Comparison of ENCODE assay signal across 11 mouse cellular contexts in the genomic region with DNA sequence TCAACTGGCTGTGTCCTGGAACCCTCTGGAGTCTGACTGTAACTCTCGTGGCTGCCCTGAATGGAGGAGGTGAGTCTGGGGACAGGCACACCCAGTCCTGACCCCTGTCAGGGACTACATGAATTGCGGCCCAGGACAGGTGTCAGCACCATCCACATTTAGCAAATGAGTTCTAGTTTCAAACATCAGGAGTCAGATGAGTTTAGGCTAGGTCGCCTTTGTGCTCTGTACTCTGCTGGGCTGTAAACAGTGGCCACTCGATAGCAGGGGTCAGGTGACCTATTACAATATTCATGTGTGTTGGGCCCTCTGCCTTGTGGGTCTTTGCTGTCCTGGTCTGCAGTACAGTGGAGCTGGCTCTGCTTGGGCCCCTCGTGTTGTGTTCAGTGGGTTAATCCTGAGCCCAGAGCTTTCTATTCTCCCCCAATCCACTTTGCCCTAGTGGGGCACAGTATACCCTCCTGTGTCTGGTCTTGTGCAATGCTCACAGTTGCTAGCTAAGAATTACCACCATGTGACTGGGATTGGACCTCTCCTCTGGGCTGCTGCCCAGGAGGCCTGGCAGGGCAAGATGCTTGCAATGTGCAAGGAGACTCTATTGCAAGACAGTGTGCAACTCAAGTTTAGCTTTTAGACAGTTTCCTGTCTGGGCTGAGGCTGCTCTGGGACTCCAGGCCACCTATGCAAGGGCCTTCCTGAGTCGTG. TPM values are rescaled to one million over a fixed set of nuclear protein-coding genes. Genes with fewer than 3 reads are reported as not detected.
A peak's percentile ranks its signal among the peaks of the same experiment; 100 is the strongest.
DNase-seq lines count a peak whose midpoint lies in the region; ATAC-seq and TF ChIP-seq lines count a peak whose summit lies in the region.
"Had no signal": no experiment of that assay in that cellular context is flagged by ENCODE, and none has a peak within 500 bp of the region (broad histone marks: within the 10 kb centered on the region; RNA-seq: fewer than 3 reads in every experiment).

No protein-coding gene starts in this region.

- intact Hi-C loops in heart, adult 2 months (cut with DNase I), result loop anchor here (5.0 kb wide), 1 partner anchor 44 kb away; no protein-coding TSS in a partner anchor

- H3K9ac ChIP-seq in heart, adult 2 months (ENCODE audit: low read depth, low read length), result no peak overlapping the region
- H3K9ac ChIP-seq in heart, embryonic 12.5 days, result no peak overlapping the region
- H3K9ac ChIP-seq in heart, embryonic 14.5 days (ENCODE audit: low read length), result no peak overlapping the region

- peak; percentile 64 to 81 for DNase-seq in heart, adult 2 months
- peak; percentile 98 for DNase-seq in adipocyte (ENCODE audit: low spot score)
- DNase-seq in lung, adult 2 months, result peak; percentile 41
- DNase-seq in frontal cortex, postnatal 10 days (ENCODE audit: low spot score in 2 of 2), result no peak
- DNase-seq in hindbrain, embryonic 10.5 days (ENCODE audit: low spot score), result no peak
- DNase-seq: cerebellum, adult 2 months had no signal

- H3K36me3 ChIP-seq in heart, adult 2 months (ENCODE audit: control insufficient read depth, insufficient read depth, low read length), result no peaks in the 10 kb centered on the region
- no peaks in the 10 kb centered on the region for H3K36me3 ChIP-seq in heart, embryonic 12.5 days
- H3K36me3 ChIP-seq in heart, embryonic 14.5 days (ENCODE audit: control insufficient read depth, insufficient read depth, low read length), result no peaks in the 10 kb centered on the region
- no peaks in the 10 kb centered on the region for H3K36me3 ChIP-seq in hindbrain, embryonic 10.5 days
- H3K36me3 ChIP-seq: midbrain, embryonic 10.5 days had no signal

- peak; percentile 87 for TF ChIP-seq EP300 in heart, adult 2 months (IDR thresholded peaks at IDR 0.05; ENCODE audit: insufficient read depth, low read depth, low read length)

- peaks cover 4% of the 10 kb centered on the region; the same call in 1 of the 2 replicates for H3K4me1 ChIP-seq in heart, adult 2 months (ENCODE audit: control insufficient read depth, insufficient read depth, low read length)
- no peaks in the 10 kb centered on the region; the same call in 1 of the 2 replicates for H3K4me1 ChIP-seq in heart, embryonic 12.5 days (replicated peaks)
- no peaks in the 10 kb centered on the region; a peak in 1 of 4 replicates for H3K4me1 ChIP-seq in heart, embryonic 14.5 days (ENCODE audit: control insufficient read depth in 2 of 2, insufficient read depth in 2 of 2, low read length in 2 of 2)
- peaks cover 2% of the 10 kb centered on the region; the same call in 1 of the 2 replicates for H3K4me1 ChIP-seq in lung, adult 2 months (ENCODE audit: control insufficient read depth, insufficient read depth, low read length)
- peaks cover 5% of the 10 kb centered on the region; the same call in 1 of the 2 replicates for H3K4me1 ChIP-seq in hindbrain, embryonic 10.5 days (replicated peaks)

- H3K4me3 ChIP-seq in heart, adult 2 months, result no peak overlapping the region
- H3K4me3 ChIP-seq in heart, embryonic 12.5 days, result no peak overlapping the region
- no peak overlapping the region for H3K4me3 ChIP-seq in heart, embryonic 14.5 days (ENCODE audit: control insufficient read depth in 1 of 2, insufficient read depth in 1 of 2, low read depth in 1 of 2, low read length in 2 of 2)
- H3K4me3 ChIP-seq in lung, adult 2 months (replicated peaks; ENCODE audit: extremely low read depth, low read depth, low read length), result no peak overlapping the region
- H3K4me3 ChIP-seq in hindbrain, embryonic 10.5 days, result no peak overlapping the region
- H3K4me3 ChIP-seq: erythroblast, embryonic 14.5 days; midbrain, embryonic 10.5 days had no signal

- H3K4me2 ChIP-seq in heart, embryonic 12.5 days, result no peak overlapping the region
- H3K4me2 ChIP-seq in heart, embryonic 14.5 days (ENCODE audit: low read length), result no peak overlapping the region

- ATAC-seq in heart, embryonic 12.5 days (ENCODE audit: insufficient number of reproducible peaks, low FRiP score), result no peak
- ATAC-seq in heart, embryonic 14.5 days (ENCODE audit: insufficient number of reproducible peaks, insufficient read depth, low FRiP score, low read depth), result 0 out of 2 replicates have a peak, but pooled peaks have one; percentile 17
- ATAC-seq in inflammation-experienced regulatory T-cells, adult 6 months, result no peak

- H3K27me3 ChIP-seq in heart, adult 2 months (ENCODE audit: control insufficient read depth, insufficient read depth, low read length), result no peaks in the 10 kb centered on the region
- 0 out of 2 replicates have a peak, but pooled peaks cover 3% of the 10 kb centered on the region for H3K27me3 ChIP-seq in heart, embryonic 12.5 days (replicated peaks)
- no peaks in the 10 kb centered on the region for H3K27me3 ChIP-seq in heart, embryonic 14.5 days (ENCODE audit: control insufficient read depth, insufficient read depth, low read length)
- no peaks in the 10 kb centered on the region for H3K27me3 ChIP-seq in hindbrain, embryonic 10.5 days (ENCODE audit: insufficient read depth, poor library complexity, severe bottlenecking)

- WGBS in heart, adult 2 months, result 52% methylated on average over 6 of the region's 6 CpGs
- WGBS in heart, embryonic 12.5 days, result 64% methylated on average over 6 of the region's 6 CpGs
- WGBS in heart, embryonic 14.5 days, result 63% methylated on average over 6 of the region's 6 CpGs
- WGBS in lung, adult 2 months, result 54% methylated on average over 6 of the region's 6 CpGs
- 78% methylated on average over 6 of the region's 6 CpGs for WGBS in hindbrain, embryonic 10.5 days

- H3K27ac ChIP-seq in heart, adult 2 months, result peak overlapping the region; percentile 70
- H3K27ac ChIP-seq in heart, embryonic 12.5 days (ENCODE audit: poor library complexity, severe bottlenecking), result no peak overlapping the region
- no peak overlapping the region for H3K27ac ChIP-seq in heart, embryonic 14.5 days (replicated peaks in 1 of 2; ENCODE audit: control insufficient read depth in 1 of 2, insufficient read depth in 1 of 2, low read depth in 2 of 2, low read length in 2 of 2)
- no peak overlapping the region for H3K27ac ChIP-seq in hindbrain, embryonic 10.5 days
- H3K27ac ChIP-seq: midbrain, embryonic 10.5 days had no signal

- H3K79me2 ChIP-seq in heart, adult 2 months (replicated peaks; ENCODE audit: control insufficient read depth, insufficient read depth, low read length), result no peaks in the 10 kb centered on the region

- 0 out of 2 replicates have a peak, but pooled peaks have one; percentile 6 for TF ChIP-seq CTCF in heart, adult 2 months (IDR thresholded peaks at IDR 0.05)
- TF ChIP-seq CTCF in lung, adult 2 months (IDR thresholded peaks at IDR 0.05; ENCODE audit: insufficient read depth, low read length), result no peak

- TF ChIP-seq POLR2A in heart, adult 2 months (IDR thresholded peaks at IDR 0.05; ENCODE audit: insufficient read depth, low read depth, low read length), result 0 out of 2 replicates have a peak, but pooled peaks have one; percentile 20
- no peak for TF ChIP-seq POLR2A in lung, adult 2 months (IDR thresholded peaks at IDR 0.05; ENCODE audit: borderline replicate concordance, extremely low read depth, low read depth, low read length)

- no peaks in the 10 kb centered on the region for H3K9me3 ChIP-seq in heart, embryonic 12.5 days (replicated peaks)
- no peaks in the 10 kb centered on the region for H3K9me3 ChIP-seq in heart, embryonic 14.5 days (ENCODE audit: control insufficient read depth, low read length)
- H3K9me3 ChIP-seq in hindbrain, embryonic 10.5 days, result no peaks in the 10 kb centered on the region
- H3K9me3 ChIP-seq: midbrain, embryonic 10.5 days had no signal

RNA-seq across cellular contexts. Expression of gene Cryaa, which starts 25.8 kb away (rescaled TPM):
- not detected for total RNA-seq in heart, adult 2 months (2021)
- 0.31 TPM in 1 of 2 replicates, not detected in the other for polyA plus RNA-seq in heart, adult 2 months (2012; rRNA removed)
- 0.44 TPM in 1 of 2 replicates, not detected in the other for polyA plus RNA-seq in heart, embryonic 12.5 days (2016; fragmentation: Nextera tagmentation; extraction: Ambion mirVana)
- not detected in 2 replicates for polyA plus RNA-seq in heart, embryonic 14.5 days (2014; fragmentation: Nextera tagmentation; extraction: Ambion mirVana)
- 2.5 and 2.9 TPM in 2 replicates for polyA plus RNA-seq in lung, adult 2 months (2012; rRNA removed)
- not detected for polyA plus RNA-seq in inflammation-experienced regulatory T-cells, adult 6 months (2017; shearing (Covaris generic))
- polyA plus RNA-seq in hindbrain, embryonic 10.5 days (2016; fragmentation: Nextera tagmentation; extraction: Ambion mirVana), result not detected in 2 replicates
- polyA plus RNA-seq: erythroblast, embryonic 14.5 days; midbrain, embryonic 10.5 days had no signal

RNA-seq across cellular contexts. Expression of gene U2af1, which starts 44.7 kb away (rescaled TPM):
- 10 to 100 TPM; 71.9 to 72.5 TPM for total RNA-seq in heart, adult 2 months (2021)
- 32.6 and 52.6 TPM in 2 replicates for polyA plus RNA-seq in heart, adult 2 months (2012; rRNA removed)
- polyA plus RNA-seq in heart, embryonic 12.5 days (2016; fragmentation: Nextera tagmentation; extraction: Ambion mirVana), result 229 and 244 TPM in 2 replicates
- 96.5 and 112 TPM in 2 replicates for polyA plus RNA-seq in heart, embryonic 14.5 days (2014; fragmentation: Nextera tagmentation; extraction: Ambion mirVana)
- 35.1 and 49.0 TPM in 2 replicates for polyA plus RNA-seq in lung, adult 2 months (2012; rRNA removed)
- 100 to 1,000 TPM in 1 of 3 experiments, 10 to 100 TPM in 2; 53.0 to 103 (median 62.4) TPM for polyA plus RNA-seq in inflammation-experienced regulatory T-cells, adult 6 months (2017; shearing (Covaris generic))
- 344 and 443 TPM in 2 replicates for polyA plus RNA-seq in hindbrain, embryonic 10.5 days (2016; fragmentation: Nextera tagmentation; extraction: Ambion mirVana)

Comparison
In these comparisons a context has a peak if more than half of its experiments do, and no peak if none do; other contexts are left out.
1. DNase-seq: peak in heart, adult 2 months (2 of 2), adipocyte (single experiment) and lung, adult 2 months (single experiment); none in frontal cortex, postnatal 10 days (0 of 2) and hindbrain, embryonic 10.5 days (single experiment).